Mouse (Mus musculus) neural tube, embryonic 11.5 days (tissue): Measurements from ENCODE around the gene Wnt10a. TPM values are rescaled to one million over a fixed set of nuclear protein-coding genes. Genes with fewer than 3 reads are reported as not detected.

ENCODE experiments used
- ATAC-seq: fragments of 200-750 bp; cut with Nextera tagmentation; 2 replicates; pipeline ENCODE4 v1.8.0; 2017; ENCODE audit warnings: moderate number of reproducible peaks, mild to moderate bottlenecking, moderate TSS enrichment, moderate library complexity; ENCODE audit not compliant: insufficient read depth, low FRiP score, low TSS enrichment
- DNase-seq: peaks from one replicate; pipeline ENCODE4 v3.0.0-alpha.2; 2015; ENCODE audit warnings: low spot score
- H3K27ac ChIP-seq: fragments of 300-500 bp; sonication (generic); 2 replicates; pipeline ENCODE4 v1.5.1; 2014; ENCODE audit warnings: low read depth, mild to moderate bottlenecking, low read length
- H3K27me3 ChIP-seq: fragments of 300-500 bp; sonication (generic); 2 replicates; pipeline ENCODE4 v1.6.1; 2014; ENCODE audit warnings: mild to moderate bottlenecking, low read length, mixed read lengths; ENCODE audit not compliant: control insufficient read depth, insufficient read depth
- H3K36me3 ChIP-seq: fragments of 300-500 bp; sonication (generic); 2 replicates; pipeline ENCODE4 v1.6.1; 2014; ENCODE audit warnings: mild to moderate bottlenecking, low read length, moderate library complexity, mixed read lengths; ENCODE audit not compliant: control insufficient read depth, insufficient read depth
- H3K4me1 ChIP-seq: fragments of 300-500 bp; sonication (generic); 2 replicates; pipeline ENCODE4 v1.6.1; 2014; ENCODE audit warnings: low read length, mixed read lengths; ENCODE audit not compliant: control insufficient read depth, insufficient read depth
- H3K4me2 ChIP-seq: fragments of 300-500 bp; sonication (generic); 2 replicates; pipeline ENCODE4 v1.6.1; 2014; ENCODE audit warnings: low read depth, mild to moderate bottlenecking, moderate library complexity
- H3K4me3 ChIP-seq: fragments of 300-500 bp; sonication (generic); 2 replicates; pipeline ENCODE4 v1.5.1; 2014; ENCODE audit warnings: low read depth, low read length
- H3K9ac ChIP-seq: fragments of 300-500 bp; sonication (generic); 2 replicates; pipeline ENCODE4 v1.6.1; 2014; ENCODE audit warnings: mild to moderate bottlenecking, low read length
- H3K9me3 ChIP-seq: fragments of 300-500 bp; sonication (generic); 2 replicates; pipeline ENCODE4 v1.6.1; 2016; ENCODE audit warnings: low read length; ENCODE audit not compliant: control insufficient read depth
- WGBS: fragments of 180-500 bp; shearing (Covaris S2); extraction: QIAGEN DNeasy Blood & Tissue Kit; methylation state at CpG from one replicate; pipeline ENCODE4 v1.1.7; 2014; 5-methylcytosine and 5-hydroxymethylcytosine counted together
- polyA plus RNA-seq: library from polyadenylated mRNA; unstranded; fragments of >200 nt; fragmentation: Nextera tagmentation; extraction: Ambion mirVana; gene quantifications from 2 replicates; pipeline ENCODE4 v1.2.1, GENCODE M21; 2014

Gene Wnt10a
- polyA plus RNA-seq, 1 experiment from 2014 or later, result 2.4 TPM

DNA sequence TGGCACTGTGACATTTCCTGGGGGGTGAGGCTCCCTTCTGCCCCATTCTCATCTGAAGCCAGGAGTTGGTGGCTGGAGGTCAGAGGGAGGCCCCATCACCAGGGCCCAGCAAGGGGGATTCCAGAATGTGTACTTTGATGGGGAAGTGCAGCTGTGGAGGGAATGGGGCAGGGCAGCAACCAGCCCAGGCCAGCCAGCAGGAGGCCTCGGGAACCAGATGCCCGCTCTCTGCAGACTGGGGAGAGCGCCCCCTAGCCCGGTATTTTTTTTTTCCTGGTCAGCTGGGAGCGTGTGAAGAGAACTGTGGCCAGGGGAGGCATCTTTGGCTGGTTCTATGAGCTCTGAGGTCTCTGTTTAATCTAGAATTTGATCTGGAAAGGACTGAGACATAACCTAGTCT, 15.5 kb upstream of the Wnt10a start:
- H3K4me2 ChIP-seq, result no peak overlapping the region
- H3K9ac ChIP-seq, result no peak overlapping the region; the same call in 1 of the 2 replicates
- no peak overlapping the region for H3K4me3 ChIP-seq
- H3K27ac ChIP-seq, result no peak overlapping the region
- peaks cover 54% of the 10 kb centered on the region for H3K27me3 ChIP-seq
- peaks cover 14% of the 10 kb centered on the region for H3K4me1 ChIP-seq
- H3K36me3 ChIP-seq, result no peaks in the 10 kb centered on the region
- DNase-seq (peak; percentile 48), ATAC-seq (no peak)
- no peaks in the 10 kb centered on the region for H3K9me3 ChIP-seq
- 4% methylated on average over 5 of the region's 5 CpGs for WGBS

GRCm38 (mm10) chr1:74778934-74779486, 12.3 kb upstream of the Wnt10a start:
- WGBS, result 27% methylated on average over 3 of the region's 3 CpGs
- no peaks in the 10 kb centered on the region for H3K36me3 ChIP-seq
- no peaks in the 10 kb centered on the region; the same call in 1 of the 2 replicates for H3K4me1 ChIP-seq
- no peak overlapping the region for H3K4me2 ChIP-seq
- peaks cover 55% of the 10 kb centered on the region for H3K27me3 ChIP-seq
- ATAC-seq (no peak), DNase-seq (no peak)
- no peak overlapping the region for H3K9ac ChIP-seq
- H3K4me3 ChIP-seq, result no peak overlapping the region
- no peaks in the 10 kb centered on the region for H3K9me3 ChIP-seq
- H3K27ac ChIP-seq, result no peak overlapping the region

DNA sequence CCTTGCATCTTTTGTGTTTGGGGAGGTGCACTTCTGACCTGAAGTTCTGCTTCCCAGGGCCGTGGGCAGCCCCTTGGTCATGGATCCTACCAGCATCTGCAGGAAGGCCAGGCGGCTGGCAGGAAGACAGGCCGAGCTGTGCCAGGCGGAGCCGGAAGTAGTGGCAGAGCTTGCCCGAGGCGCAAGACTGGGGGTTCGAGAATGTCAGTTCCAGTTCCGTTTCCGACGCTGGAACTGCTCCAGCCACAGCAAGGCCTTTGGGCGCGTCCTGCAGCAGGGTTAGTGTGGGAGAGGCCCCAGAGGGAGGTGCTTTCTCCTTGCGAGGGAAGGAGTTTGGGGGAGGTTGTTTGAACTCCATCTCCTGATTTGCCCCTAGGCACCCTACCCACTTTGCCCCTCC, 9.3 kb upstream of the Wnt10a start:
- 20% methylated on average over 13 of the region's 14 CpGs for WGBS
- Histone ChIP-seq H3K36me3 (no peaks in the 10 kb centered on the region), H3K4me1 (no peaks in the 10 kb centered on the region; the same call in 1 of the 2 replicates), H3K9ac (no peak overlapping the region), H3K4me2 (no peak overlapping the region), H3K9me3 (no peaks in the 10 kb centered on the region), H3K27ac (no peak overlapping the region), H3K27me3 (peaks cover 70% of the 10 kb centered on the region), H3K4me3 (no peak overlapping the region)
- no peak for ATAC-seq
- no peak for DNase-seq

- peaks cover 80% of the 10 kb centered on the region for H3K27me3 ChIP-seq
- peak overlapping the region; percentile 56 for H3K4me2 ChIP-seq
- H3K9me3 ChIP-seq, result no peaks in the 10 kb centered on the region
- DNase-seq (peak; percentile 13), ATAC-seq (no peak)
- H3K9ac ChIP-seq, result no peak overlapping the region
- peak overlapping the region; percentile 45 for H3K4me3 ChIP-seq
- 4% methylated on average over 13 of the region's 13 CpGs for WGBS
- H3K36me3 ChIP-seq, result no peaks in the 10 kb centered on the region
- H3K4me1 ChIP-seq, result no peaks in the 10 kb centered on the region; the same call in 1 of the 2 replicates
- H3K27ac ChIP-seq, result no peak overlapping the region
Observed at GRCm38 (mm10) chr1:74783554-74783953, 7.8 kb upstream of the Wnt10a start.

- H3K4me1 ChIP-seq, result no peaks in the 10 kb centered on the region; the same call in 1 of the 2 replicates
- no peaks in the 10 kb centered on the region for H3K9me3 ChIP-seq
- 2% methylated on average over 67 of the region's 67 CpGs for WGBS
- peak overlapping the region; percentile 56 for H3K4me2 ChIP-seq
- H3K27me3 ChIP-seq, result peaks cover 83% of the 10 kb centered on the region
- H3K36me3 ChIP-seq, result no peaks in the 10 kb centered on the region
- ATAC-seq (no peak), DNase-seq (peak; percentile 75)
- no peak overlapping the region for H3K27ac ChIP-seq
- H3K4me3 ChIP-seq, result peak overlapping the region; percentile 45
- H3K9ac ChIP-seq, result no peak overlapping the region; the same call in 1 of the 2 replicates
Observed at GRCm38 (mm10) chr1:74784041-74784759, 7.1 kb upstream of the Wnt10a start.

DNA sequence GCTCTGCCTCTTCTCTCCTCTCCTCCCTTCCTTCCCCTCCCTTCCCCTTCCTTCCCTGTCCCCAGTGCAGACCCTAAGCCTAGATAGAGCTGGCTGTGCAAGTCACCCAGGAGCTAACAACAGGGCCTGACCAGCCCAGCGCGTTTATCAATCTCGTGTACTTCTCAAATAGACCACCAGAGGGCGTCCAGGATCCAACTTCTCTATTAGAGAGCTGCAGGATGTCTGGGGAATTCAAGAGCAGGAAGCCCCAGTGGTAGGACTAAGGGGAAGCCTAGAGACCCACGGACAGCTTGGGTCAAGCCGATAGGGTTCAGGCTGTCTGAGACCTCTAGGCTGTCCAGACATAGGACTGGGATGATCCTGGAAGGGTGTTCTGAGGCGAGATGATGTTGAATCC, 3.5 kb upstream of the Wnt10a start:
- ATAC-seq, result 0 out of 2 replicates have a peak, but pooled peaks have one; percentile 32
- Histone ChIP-seq H3K4me2 (no peak overlapping the region), H3K9me3 (no peaks in the 10 kb centered on the region), H3K9ac (no peak overlapping the region), H3K27me3 (peaks cover 91% of the 10 kb centered on the region), H3K4me3 (no peak overlapping the region), H3K4me1 (peaks cover 5% of the 10 kb centered on the region; the same call in 1 of the 2 replicates), H3K27ac (no peak overlapping the region), H3K36me3 (no peaks in the 10 kb centered on the region)
- 8% methylated on average over 7 of the region's 7 CpGs for WGBS
- peak; percentile 81 for DNase-seq

GRCm38 (mm10) chr1:74788603-74789176, 2.6 kb upstream of the Wnt10a start:
- Histone ChIP-seq H3K4me1 (peaks cover 5% of the 10 kb centered on the region; the same call in 1 of the 2 replicates), H3K4me2 (no peak overlapping the region), H3K27ac (no peak overlapping the region), H3K27me3 (peaks cover 91% of the 10 kb centered on the region), H3K4me3 (no peak overlapping the region), H3K9me3 (no peaks in the 10 kb centered on the region), H3K36me3 (no peaks in the 10 kb centered on the region), H3K9ac (no peak overlapping the region)
- ATAC-seq, result no peak
- DNase-seq, result no peak
- 18% methylated on average over 6 of the region's 6 CpGs for WGBS

DNA sequence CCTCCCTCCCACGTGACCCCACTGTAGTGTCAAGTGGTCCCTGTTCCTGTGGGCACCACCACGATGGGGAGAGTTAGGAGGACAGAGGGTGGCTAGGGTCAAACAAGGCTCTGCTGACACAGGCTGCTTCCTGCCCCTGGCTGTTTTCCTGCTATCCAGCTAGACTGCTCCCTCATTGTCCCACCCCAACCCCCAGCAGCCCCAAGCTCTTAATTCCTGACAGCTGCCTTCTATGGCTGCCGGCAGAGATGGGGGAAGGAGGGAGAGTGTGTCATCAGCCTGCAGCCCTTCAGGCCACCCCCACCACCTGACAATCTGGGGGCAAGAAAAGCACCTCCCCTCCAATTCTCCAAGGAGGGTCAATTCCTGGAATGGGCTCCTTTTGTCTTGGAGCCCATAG, 1.2 kb upstream of the Wnt10a start:
- Histone ChIP-seq H3K4me3 (no peak overlapping the region), H3K9ac (no peak overlapping the region), H3K27ac (no peak overlapping the region), H3K4me1 (peaks cover 15% of the 10 kb centered on the region), H3K27me3 (peaks cover 91% of the 10 kb centered on the region), H3K4me2 (no peak overlapping the region), H3K36me3 (no peaks in the 10 kb centered on the region), H3K9me3 (no peaks in the 10 kb centered on the region)
- DNase-seq (peak; percentile 17), ATAC-seq (no peak)
- WGBS, result 3% methylated on average over 3 of the region's 3 CpGs
